Mouse (Mus musculus) neural tube, embryonic 12.5 days (tissue): Measurements from ENCODE around the gene Dppa2. TPM values are rescaled to one million over a fixed set of nuclear protein-coding genes. Genes with fewer than 3 reads are reported as not detected.
"Not testable (repeated sequence)": the region's sequence is repeated elsewhere in the genome, so short reads cannot be mapped to it uniquely, and the experiment has no call there.

Experiments
- ATAC-seq: fragments of 200-750 bp; cut with Nextera tagmentation; 2 replicates; pipeline ENCODE4 v1.8.0; 2017; ENCODE audit warnings: low read depth, mild to moderate bottlenecking, moderate TSS enrichment, moderate library complexity; ENCODE audit not compliant: low FRiP score
- H3K27ac ChIP-seq: fragments of 300-500 bp; sonication (generic); 2 replicates; pipeline ENCODE4 v1.5.1; 2016
- H3K27me3 ChIP-seq: fragments of 300-500 bp; sonication (generic); replicated peaks from 2 replicates; pipeline ENCODE4 v1.6.1; 2016; ENCODE audit warnings: mild to moderate bottlenecking
- H3K36me3 ChIP-seq: fragments of 300-500 bp; sonication (generic); 2 replicates; pipeline ENCODE4 v1.6.1; 2016; ENCODE audit warnings: mild to moderate bottlenecking
- H3K4me1 ChIP-seq: fragments of 300-500 bp; sonication (generic); 2 replicates; pipeline ENCODE4 v1.6.1; 2016
- H3K4me2 ChIP-seq: fragments of 300-500 bp; sonication (generic); replicated peaks from 2 replicates; pipeline ENCODE4 v1.6.1; 2016; ENCODE audit warnings: mild to moderate bottlenecking
- H3K4me3 ChIP-seq: fragments of 300-500 bp; sonication (generic); 2 replicates; pipeline ENCODE4 v1.5.1; 2016
- H3K9ac ChIP-seq: fragments of 300-500 bp; sonication (generic); 2 replicates; pipeline ENCODE4 v1.6.1; 2016; ENCODE audit warnings: mild to moderate bottlenecking
- H3K9me3 ChIP-seq: fragments of 300-500 bp; sonication (generic); 2 replicates; pipeline ENCODE4 v1.6.1; 2016; ENCODE audit warnings: mild to moderate bottlenecking
- WGBS: fragments of 180-500 bp; shearing (Covaris S2); methylation state at CpG from one replicate; pipeline ENCODE4 v1.1.7; 2016; 5-methylcytosine and 5-hydroxymethylcytosine counted together
- polyA plus RNA-seq: library from polyadenylated mRNA; unstranded; fragments of >200 nt; fragmentation: Nextera tagmentation; extraction: Ambion mirVana; gene quantifications from 2 replicates; pipeline ENCODE4 v1.2.1, GENCODE M21; 2016

Gene Dppa2
- polyA plus RNA-seq, 1 experiment from 2014 or later, result not detected

DNA sequence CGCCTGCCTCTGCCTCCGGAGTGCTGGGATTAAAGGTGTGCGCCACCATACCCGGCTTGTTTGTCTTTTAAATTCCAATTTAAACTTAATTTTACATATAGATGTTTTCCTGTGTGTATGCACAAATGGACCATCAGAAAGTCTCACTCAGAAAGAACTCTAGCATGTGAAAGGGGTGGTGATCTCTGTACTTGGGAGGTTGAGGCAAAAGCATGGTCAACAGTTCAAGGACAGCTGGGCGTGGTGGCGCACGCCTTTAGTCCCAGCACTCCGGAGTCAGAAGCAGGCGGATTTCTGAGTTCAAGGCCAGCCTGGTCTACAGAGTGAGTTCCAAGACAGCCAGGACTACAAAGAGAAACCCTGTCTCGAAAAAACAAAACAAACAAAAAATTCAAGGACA lies 5.2 kb downstream of the Dppa2 start:
- H3K4me2 ChIP-seq, H3K9ac ChIP-seq, H3K36me3 ChIP-seq, H3K9me3 ChIP-seq, H3K4me3 ChIP-seq, H3K27me3 ChIP-seq, ATAC-seq, H3K27ac ChIP-seq, H3K4me1 ChIP-seq: not testable (repeated sequence)
- 97% methylated on average over 10 of the region's 10 CpGs for WGBS

DNA sequence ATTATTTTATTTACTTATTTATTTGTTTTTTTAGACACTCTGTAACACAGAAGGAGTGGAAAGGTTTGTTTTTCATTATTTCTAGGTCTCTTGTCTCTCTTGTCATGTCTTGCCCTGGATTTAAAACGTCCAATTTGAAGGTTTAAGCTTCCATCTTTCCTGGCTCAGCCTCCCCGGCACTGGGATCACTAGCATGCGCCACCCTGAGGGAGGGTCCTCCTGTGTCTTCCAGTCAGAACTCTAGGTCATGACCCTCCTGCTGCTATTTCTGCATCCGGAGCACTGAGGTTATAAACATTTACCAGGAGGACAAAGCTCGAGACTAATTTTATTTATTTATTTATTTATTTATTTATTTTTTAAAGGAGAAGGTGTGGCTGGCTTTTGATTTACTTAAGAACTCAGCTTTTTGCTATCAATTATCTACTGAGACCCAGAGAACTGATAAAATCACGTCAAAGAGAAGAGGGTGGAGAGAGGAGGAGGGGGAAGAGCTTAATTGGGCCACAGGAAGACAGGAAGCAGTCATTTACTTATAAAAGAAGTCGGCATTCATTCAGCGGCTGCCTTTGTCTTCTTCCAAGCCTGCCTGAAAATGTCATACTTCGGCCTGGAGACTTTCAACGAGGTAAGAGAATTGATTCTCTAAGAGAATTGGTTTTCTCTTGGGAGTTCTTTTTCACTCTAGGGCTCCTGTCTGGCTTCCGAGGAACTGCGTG lies 6.4 kb downstream of the Dppa2 start:
- Histone ChIP-seq H3K27ac (no peak overlapping the region), H3K4me2 (no peak overlapping the region), H3K4me3 (no peak overlapping the region), H3K27me3 (no peaks in the 10 kb centered on the region), H3K4me1 (no peaks in the 10 kb centered on the region), H3K36me3 (no peaks in the 10 kb centered on the region), H3K9ac (no peak overlapping the region), H3K9me3 (no peaks in the 10 kb centered on the region)
- no peak for ATAC-seq
- WGBS, result 77% methylated on average over 12 of the region's 12 CpGs

DNA sequence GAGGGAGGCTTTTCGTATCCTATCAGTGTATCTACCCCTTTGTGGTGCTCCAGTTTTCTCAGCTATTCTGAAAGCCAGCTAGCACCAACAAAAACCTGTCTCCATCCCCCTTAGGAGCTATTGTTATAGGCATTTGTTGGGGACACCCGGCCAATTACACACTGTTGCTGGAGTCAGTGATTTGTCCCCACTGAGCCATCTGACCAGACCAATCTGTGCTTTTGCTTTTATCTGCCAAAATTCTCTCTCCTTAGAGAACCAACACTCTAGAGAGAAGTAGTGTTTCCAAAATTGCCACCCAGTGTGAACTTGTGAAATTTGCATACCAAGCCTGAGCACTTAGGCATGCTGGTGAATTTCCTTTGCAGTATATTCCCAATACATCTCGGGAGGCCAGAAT lies 11.6 kb downstream of the Dppa2 start:
- Histone ChIP-seq H3K27me3 (no peaks in the 10 kb centered on the region), H3K27ac (no peak overlapping the region), H3K4me1 (no peaks in the 10 kb centered on the region), H3K4me3 (no peak overlapping the region), H3K9ac (no peak overlapping the region), H3K9me3 (no peaks in the 10 kb centered on the region), H3K36me3 (no peaks in the 10 kb centered on the region), H3K4me2 (no peak overlapping the region)
- WGBS, result 90% methylated on average over 3 of the region's 3 CpGs
- no peak for ATAC-seq

DNA sequence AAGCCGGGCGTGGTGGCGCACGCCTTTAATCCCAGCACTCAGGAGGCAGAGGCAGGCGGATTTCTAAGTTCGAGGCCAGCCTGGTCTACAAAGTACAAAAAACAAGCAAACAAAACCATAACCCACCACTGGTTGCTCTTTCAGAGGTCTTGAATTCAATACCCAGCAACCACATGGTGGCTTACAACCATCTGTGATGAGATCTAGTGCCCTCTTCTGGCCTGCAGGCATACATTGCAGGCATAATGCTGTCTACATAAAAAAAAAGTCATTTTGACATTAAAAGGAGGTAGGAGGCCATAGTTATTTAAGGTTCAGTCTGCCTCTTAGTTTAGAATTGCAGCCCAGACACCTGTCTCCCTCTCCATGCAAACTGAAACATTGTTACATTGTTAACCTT lies 17.1 kb downstream of the Dppa2 start:
- Histone ChIP-seq H3K9me3 (no peaks in the 10 kb centered on the region), H3K4me2 (no peak overlapping the region), H3K9ac (no peak overlapping the region), H3K4me1 (no peaks in the 10 kb centered on the region), H3K36me3 (no peaks in the 10 kb centered on the region), H3K4me3 (no peak overlapping the region), H3K27me3 (no peaks in the 10 kb centered on the region), H3K27ac (no peak overlapping the region)
- 93% methylated on average over 6 of the region's 6 CpGs for WGBS
- ATAC-seq, result no peak

DNA sequence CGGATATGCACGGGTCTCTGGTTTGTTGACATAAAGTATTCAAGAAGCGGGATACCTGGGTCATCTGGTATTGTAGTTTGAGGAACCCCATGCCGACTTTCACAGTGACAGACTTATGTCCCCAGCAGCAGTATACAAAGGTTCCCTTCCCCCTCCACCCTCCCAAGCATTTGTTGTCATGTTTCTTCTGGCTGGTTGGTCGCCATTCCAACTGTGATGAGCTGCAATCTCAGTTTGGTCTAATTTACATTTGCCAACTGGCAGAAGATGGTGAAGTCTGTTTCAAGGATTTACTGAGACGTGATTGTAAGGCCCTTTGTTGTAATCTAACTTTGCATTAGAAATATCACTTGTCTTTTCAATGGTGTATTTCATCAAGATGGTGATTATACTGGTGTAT lies 19.4 kb downstream of the Dppa2 start:
- H3K9ac ChIP-seq, result no peak overlapping the region
- WGBS, result 66% methylated on average over 6 of the region's 6 CpGs
- H3K4me1 ChIP-seq, result no peaks in the 10 kb centered on the region
- no peak overlapping the region for H3K4me3 ChIP-seq
- no peak overlapping the region for H3K27ac ChIP-seq
- no peaks in the 10 kb centered on the region for H3K9me3 ChIP-seq
- ATAC-seq, result no peak
- no peak overlapping the region for H3K4me2 ChIP-seq
- H3K27me3 ChIP-seq, result no peaks in the 10 kb centered on the region
- H3K36me3 ChIP-seq, result no peaks in the 10 kb centered on the region

DNA sequence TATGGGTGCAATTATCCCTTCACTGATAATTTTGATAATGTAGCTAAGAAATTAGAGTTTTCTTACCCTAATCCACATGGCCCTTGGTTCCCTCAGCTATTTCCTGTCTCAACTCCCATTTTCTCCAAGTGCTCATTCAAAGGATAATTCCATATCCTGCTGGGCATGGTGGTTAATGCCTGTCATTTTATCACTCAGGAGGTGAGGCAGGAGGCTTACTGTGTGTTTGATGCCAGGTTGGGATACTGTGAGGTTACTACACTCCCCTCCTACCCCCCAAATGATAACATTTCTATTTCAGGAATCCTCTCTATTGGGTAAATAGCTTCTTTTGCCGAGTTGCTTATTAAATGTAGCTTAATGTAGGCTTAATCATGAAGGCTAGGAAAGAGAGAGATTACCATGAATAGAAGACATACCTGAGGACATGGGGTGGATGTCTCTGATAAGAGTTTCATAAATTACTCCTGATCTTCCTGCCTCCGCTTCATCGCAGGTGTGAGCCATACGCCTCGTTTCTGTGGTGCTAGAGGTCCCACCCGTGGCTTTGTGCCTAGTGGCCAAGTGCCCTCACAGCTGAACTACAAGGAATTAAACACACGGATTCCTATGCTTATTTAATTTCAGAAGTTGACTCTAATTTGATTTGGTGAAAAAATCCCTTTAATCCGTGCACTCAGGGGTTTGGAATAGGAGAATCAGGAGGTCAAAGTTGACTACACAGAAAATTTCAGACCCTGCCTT lies 20.1 kb downstream of the Dppa2 start:
- Histone ChIP-seq H3K4me3 (no peak overlapping the region), H3K36me3 (no peaks in the 10 kb centered on the region), H3K4me2 (no peak overlapping the region), H3K9ac (no peak overlapping the region), H3K27ac (no peak overlapping the region), H3K4me1 (no peaks in the 10 kb centered on the region), H3K9me3 (no peaks in the 10 kb centered on the region), H3K27me3 (no peaks in the 10 kb centered on the region)
- WGBS, result 90% methylated on average over 8 of the region's 8 CpGs
- ATAC-seq, result no peak

DNA sequence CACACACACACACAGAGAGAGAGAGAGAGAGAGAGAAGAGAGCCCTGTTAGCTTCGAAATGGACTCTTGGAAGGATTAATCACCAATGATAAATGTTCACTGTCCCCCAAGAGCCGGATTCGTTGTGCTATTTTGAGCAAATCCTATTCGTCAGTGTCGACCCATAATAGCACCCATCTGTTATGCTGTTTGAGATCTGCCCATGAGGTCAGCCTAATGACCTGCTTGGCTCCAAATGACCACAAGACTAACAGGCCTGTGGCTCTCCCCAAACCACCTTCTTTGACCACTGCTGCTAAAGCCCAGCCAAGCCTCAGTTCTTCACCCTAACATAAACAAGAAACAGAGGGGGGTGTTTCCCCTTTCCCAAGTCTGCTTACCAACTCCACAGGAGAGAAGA lies 23.2 kb downstream of the Dppa2 start:
- ATAC-seq, result no peak
- 37% methylated on average over 5 of the region's 5 CpGs for WGBS

DNA sequence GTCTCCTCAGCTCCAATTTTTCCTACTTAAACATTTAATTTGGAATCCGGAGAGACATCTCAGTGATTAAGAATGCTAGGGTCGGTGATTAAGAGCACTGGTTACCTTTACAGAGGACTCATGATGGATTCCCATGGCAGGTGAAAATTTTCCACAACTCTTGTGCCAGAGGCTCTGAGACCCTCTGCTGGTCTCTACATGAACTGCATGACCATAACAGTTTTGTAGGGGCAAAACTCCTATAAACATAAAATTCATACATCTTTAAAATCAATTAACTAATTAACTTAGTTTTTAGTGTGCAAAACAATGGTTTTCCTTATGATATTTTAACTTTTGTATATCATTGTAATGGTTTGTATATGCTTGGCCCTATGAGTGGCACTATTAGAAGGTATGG lies 24.7 kb downstream of the Dppa2 start:
- H3K27me3 ChIP-seq, result no peaks in the 10 kb centered on the region
- WGBS, result 95% methylated on average over 2 of the region's 2 CpGs
- H3K36me3 ChIP-seq, result no peaks in the 10 kb centered on the region
- ATAC-seq, result no peak
- H3K4me2 ChIP-seq, result no peak overlapping the region
- no peaks in the 10 kb centered on the region for H3K4me1 ChIP-seq
- H3K9ac ChIP-seq, result no peak overlapping the region
- no peak overlapping the region for H3K4me3 ChIP-seq
- no peak overlapping the region for H3K27ac ChIP-seq
- no peaks in the 10 kb centered on the region for H3K9me3 ChIP-seq

More for the DNA sequence above, 23.2 kb downstream of the Dppa2 start:
- Histone ChIP-seq H3K27ac (no peak overlapping the region), H3K27me3 (no peaks in the 10 kb centered on the region), H3K4me2 (no peak overlapping the region), H3K4me1 (no peaks in the 10 kb centered on the region), H3K36me3 (no peaks in the 10 kb centered on the region), H3K4me3 (no peak overlapping the region), H3K9me3 (no peaks in the 10 kb centered on the region), H3K9ac (no peak overlapping the region)

DNA sequence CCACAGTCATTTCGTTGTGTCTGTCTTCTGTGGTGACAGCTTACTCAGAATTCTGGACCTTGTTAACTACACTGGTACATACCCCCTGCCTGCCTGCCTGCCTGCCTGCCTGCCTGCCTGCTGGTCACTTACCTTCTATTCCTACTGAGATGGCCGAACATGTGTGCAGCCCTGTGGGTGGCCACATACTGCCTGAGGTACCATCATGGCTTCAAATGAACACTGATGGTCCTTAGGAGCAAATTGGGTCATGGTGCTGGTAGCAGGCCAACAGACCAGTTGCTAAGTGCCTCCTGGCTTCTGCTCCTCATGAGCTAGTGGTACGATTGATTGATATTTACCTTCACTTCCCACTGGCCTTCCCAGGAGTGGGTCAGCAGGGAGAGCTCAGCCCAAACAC lies 28.1 kb downstream of the Dppa2 start:
- Histone ChIP-seq H3K4me1 (no peaks in the 10 kb centered on the region), H3K9ac (no peak overlapping the region), H3K9me3 (no peaks in the 10 kb centered on the region), H3K4me3 (no peak overlapping the region), H3K4me2 (no peak overlapping the region), H3K27me3 (no peaks in the 10 kb centered on the region), H3K36me3 (no peaks in the 10 kb centered on the region), H3K27ac (no peak overlapping the region)
- no peak for ATAC-seq
- 85% methylated on average over 3 of the region's 3 CpGs for WGBS

DNA sequence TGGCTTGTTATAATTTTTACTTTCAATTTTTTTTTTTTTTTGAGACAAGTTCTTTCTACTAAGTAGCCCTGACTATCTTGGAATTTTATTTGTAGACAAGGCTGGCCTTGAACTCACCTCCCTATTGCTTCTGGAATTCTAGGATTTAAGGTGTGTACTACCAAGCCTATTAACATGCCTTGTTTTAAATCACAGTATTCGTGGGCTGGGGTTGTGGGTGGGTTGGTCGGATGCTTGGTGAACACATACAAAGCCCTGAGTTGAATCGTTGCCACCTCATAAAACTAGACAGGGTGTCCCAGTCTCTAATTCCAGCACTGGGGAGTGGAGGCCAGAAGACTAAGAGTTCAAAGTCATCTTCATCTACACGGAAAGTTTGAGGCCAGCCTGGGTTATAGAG lies 31.6 kb downstream of the Dppa2 start:
- Histone ChIP-seq H3K27me3 (no peaks in the 10 kb centered on the region), H3K4me3 (no peak overlapping the region), H3K4me1 (no peaks in the 10 kb centered on the region), H3K27ac (no peak overlapping the region), H3K36me3 (no peaks in the 10 kb centered on the region), H3K9ac (no peak overlapping the region), H3K4me2 (no peak overlapping the region), H3K9me3 (no peaks in the 10 kb centered on the region)
- no peak for ATAC-seq
- WGBS, result 88% methylated on average over 4 of the region's 4 CpGs

DNA sequence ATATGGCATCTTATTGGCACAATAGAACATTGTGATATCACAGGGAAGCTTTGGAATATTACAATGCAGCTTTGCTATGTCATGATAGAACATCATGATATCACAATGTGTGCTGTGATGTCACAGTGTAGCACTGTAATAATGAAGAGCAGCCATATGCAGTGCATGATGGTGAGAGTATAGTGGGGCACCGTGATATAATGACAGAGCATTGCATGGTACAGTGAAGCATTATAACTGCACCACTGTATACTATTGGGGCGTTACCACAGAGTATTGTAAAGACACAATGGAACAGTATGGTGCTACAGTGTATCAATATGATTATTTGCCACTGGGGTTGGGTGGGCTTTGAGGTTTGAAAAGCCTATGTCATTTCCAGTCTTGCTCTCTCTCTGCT lies 40.5 kb downstream of the Dppa2 start:
- no peaks in the 10 kb centered on the region for H3K36me3 ChIP-seq
- H3K4me3 ChIP-seq, result no peak overlapping the region
- WGBS, result 94% methylated on average over 2 of the region's 2 CpGs
- no peaks in the 10 kb centered on the region for H3K4me1 ChIP-seq
- H3K9ac ChIP-seq, result no peak overlapping the region
- no peak for ATAC-seq
- no peak overlapping the region for H3K4me2 ChIP-seq
- no peaks in the 10 kb centered on the region for H3K27me3 ChIP-seq
- no peaks in the 10 kb centered on the region for H3K9me3 ChIP-seq
- no peak overlapping the region for H3K27ac ChIP-seq

DNA sequence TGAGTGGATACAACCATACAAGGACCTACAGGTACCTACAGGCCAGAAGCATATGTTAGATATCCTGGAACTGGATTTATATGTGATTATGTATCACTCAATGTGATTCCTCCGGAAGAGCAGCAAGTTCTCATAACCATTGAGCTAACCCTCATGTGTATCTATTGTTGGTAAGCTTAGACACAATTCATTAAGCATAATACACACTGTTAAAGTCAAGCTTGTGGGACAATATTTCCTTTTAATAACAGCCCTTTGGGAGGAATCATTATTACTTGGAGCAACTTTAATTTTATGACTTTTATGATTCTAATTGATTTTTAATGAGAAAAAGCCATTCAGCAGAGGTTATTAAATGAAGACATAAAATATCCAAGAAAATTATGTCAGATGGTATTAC lies 43.5 kb downstream of the Dppa2 start:
- WGBS, result 80% methylated on average over 1 of the region's 1 CpGs
- H3K36me3 ChIP-seq, result no peaks in the 10 kb centered on the region
- no peak overlapping the region for H3K4me3 ChIP-seq
- no peaks in the 10 kb centered on the region for H3K9me3 ChIP-seq
- no peak for ATAC-seq
- no peak overlapping the region for H3K4me2 ChIP-seq
- H3K27ac ChIP-seq, result no peak overlapping the region
- H3K4me1 ChIP-seq, result no peaks in the 10 kb centered on the region
- H3K27me3 ChIP-seq, result no peaks in the 10 kb centered on the region
- no peak overlapping the region for H3K9ac ChIP-seq

DNA sequence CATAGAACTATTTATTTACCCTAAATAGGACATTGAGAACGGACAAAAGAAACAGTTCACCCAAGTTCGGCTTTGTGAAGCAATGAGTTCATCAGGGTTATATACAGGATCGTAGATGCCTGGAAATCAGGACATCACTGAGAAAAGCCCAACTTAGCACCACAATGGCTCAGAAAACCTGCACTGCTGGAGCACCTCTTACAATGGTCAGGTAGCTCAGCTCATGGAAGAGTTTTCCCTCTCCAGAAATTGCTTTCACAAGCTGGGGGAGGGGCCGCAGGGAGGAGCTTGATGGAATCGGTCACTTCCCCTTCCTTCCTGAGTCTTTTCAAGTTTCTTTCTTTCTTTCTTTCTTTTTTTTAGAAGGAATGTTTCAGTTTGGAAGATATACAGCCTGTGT lies 52.0 kb downstream of the Dppa2 start:
- Histone ChIP-seq H3K4me2 (no peak overlapping the region), H3K36me3 (no peaks in the 10 kb centered on the region), H3K27me3 (no peaks in the 10 kb centered on the region), H3K27ac (no peak overlapping the region), H3K9me3 (no peaks in the 10 kb centered on the region), H3K4me3 (no peak overlapping the region), H3K9ac (no peak overlapping the region), H3K4me1 (no peaks in the 10 kb centered on the region)
- no peak for ATAC-seq
- WGBS, result 86% methylated on average over 5 of the region's 5 CpGs
